Mouse (Mus musculus) lung, postnatal 36 days (tissue): ENCODE results near the gene Spg11.
"Not testable (repeated sequence)": the region's sequence is repeated elsewhere in the genome, so short reads cannot be mapped to it uniquely, and the experiment has no call there.

Experiments
- DNase-seq: peaks from one replicate; pipeline ENCODE4 v3.0.0; 2022; ENCODE audit warnings: mixed read lengths

Gene Spg11

DNA sequence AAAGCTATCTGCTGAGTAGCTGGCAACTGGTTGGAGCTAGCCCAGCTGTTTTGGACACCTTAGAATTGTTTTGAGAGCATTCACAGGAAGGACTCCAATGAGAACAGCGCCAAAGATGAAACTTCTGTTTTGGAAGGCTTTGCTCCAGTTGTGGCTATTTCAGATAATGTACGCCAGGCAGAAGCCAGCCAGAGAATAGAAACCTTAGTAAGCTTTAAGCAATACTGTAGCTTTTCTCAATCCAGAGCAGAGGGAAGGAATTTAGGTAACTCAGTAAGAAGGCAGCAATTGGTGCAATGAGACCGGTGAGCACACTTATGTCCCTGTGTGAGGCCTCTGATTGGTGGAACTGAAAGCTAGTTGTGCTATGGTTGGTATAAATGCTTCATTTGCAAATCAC, 24.9 kb upstream of the Spg11 start:
- no peak for DNase-seq

DNA sequence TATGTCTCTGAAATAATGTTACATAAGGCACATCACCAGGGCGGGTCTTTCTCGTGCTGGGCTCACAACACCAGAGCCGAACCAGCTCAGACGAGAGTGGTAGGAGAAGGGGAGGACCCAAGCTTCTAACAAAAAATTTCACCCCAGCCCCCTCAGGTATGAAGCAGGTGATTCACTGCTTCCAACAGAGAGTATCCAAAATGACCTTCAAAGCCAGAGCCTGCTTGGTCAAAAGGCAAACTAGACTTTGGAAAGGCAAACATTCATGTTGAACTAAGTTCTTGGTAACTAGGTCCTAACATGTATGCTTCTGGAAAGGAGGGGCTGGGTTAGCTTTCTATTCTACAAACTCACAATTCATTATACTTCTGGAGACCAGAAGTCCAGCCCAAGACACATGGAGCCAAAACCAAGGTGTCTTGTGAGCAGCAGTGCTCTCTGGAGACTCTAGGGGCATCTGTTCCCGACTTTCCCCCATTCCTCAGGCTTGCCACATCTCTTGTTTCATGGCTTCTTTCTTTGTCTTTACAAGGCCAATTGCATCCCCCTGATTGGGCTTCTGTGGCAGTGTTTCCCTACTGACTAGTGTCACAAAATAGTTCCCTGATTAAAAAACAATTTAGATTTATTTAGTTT, 23.3 kb upstream of the Spg11 start:
- no peak for DNase-seq

DNA sequence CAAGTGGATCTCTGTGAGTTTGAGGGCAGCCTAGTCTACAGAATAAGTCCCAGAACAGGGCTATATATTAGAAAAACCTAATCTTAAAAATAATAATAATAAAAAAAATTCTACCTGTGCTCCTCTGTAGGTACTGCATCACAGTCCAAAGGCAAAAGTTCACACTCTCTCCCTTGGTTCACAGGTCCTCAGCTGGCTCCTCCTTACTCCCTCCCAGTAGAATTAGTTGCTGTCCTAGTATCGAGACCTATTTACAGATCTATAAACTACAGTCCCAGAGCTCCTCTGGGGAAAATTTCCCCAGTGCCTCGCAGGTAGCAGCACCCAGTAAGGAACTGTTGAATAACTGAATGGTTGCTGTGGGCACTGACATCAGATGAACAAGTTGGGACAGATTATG, 22.6 kb upstream of the Spg11 start:
- no peak for DNase-seq

DNA sequence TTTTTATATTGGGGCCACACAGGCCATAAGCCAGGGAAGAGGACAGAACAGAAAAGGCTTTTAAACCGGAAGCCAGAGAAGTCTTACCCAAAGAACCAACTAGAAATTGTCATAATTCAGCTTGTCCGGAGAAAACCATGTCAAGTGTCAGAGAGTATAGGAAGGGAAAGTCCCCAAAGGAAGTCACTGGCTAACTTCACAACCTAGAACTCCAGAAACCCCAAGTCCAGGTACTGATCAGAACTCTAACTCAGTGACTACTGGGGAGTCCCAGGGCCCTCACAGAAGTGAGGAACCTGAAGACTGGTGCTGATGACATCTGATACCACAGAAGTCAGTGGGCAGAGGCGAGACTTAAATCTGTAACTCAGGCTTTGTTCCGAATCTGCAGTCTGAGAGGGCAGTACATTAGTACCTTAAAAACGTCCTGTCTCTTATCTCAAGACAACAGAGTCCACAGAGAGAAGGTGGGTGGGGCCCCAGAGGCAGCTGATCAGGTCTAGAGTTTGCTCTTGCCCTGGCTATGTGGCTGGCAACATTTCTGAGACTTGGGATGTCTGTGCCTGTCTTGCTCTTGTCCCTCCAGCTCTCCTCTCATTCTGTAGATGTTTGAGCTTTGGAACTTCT, 19.8 kb upstream of the Spg11 start:
- DNase-seq, result no peak

DNA sequence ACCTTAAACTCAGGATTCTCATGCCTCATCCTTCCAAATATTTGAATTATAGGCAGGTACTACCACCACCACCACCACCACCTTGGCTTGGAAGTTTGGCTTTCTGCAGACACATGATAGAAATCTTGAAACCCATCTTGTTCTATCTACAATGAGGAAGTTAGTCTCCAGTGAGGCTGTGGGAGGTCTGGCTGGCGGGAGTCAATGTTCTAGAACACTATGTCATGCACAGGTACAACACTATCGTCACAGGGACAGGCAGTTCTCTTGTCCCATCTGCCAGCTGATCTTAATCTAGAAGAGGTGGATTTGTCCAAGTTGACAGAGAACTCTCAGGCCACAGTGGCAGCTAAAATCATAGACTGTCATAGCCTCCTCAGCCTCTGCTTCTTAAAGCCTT, 14.4 kb upstream of the Spg11 start:
- no peak for DNase-seq

DNA sequence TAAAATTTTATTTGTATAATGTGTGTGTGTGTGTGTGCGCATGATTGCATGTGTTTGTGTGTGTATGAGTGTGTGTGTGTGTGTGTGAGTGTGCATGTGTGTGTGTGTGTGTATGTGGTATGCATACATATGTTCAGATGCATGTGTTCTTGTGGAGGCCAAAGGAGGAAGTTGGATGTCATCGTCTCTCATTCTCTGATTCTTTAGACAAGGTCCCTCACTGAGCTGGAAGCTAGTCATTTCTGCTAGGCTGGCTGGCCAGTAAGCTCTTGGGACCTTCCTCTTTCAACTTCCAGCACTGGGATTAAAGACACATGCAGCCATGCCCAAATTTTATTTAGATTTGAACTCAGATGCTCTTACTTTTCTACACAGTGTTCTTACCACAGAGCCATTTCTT, 13.9 kb upstream of the Spg11 start:
- no peak for DNase-seq

DNA sequence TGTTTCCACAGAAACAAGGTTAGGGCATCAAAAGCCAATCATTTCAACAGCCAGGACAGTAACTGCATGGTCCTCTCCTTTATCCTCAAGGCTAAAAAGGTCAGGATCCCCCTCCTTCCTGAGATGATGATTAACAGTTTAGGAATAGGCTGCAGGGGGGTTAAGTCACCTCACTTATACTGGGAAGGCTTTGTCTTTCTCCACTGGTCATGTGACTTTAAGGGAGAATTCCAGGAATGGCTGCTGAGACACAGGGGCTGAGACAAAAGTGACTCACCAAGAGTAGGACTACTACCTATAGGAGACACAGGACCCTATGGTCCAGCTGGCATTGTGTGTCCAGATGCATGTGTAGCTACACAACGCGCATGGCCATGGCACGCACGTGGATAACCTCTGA, 9.4 kb upstream of the Spg11 start:
- DNase-seq, result no peak

DNA sequence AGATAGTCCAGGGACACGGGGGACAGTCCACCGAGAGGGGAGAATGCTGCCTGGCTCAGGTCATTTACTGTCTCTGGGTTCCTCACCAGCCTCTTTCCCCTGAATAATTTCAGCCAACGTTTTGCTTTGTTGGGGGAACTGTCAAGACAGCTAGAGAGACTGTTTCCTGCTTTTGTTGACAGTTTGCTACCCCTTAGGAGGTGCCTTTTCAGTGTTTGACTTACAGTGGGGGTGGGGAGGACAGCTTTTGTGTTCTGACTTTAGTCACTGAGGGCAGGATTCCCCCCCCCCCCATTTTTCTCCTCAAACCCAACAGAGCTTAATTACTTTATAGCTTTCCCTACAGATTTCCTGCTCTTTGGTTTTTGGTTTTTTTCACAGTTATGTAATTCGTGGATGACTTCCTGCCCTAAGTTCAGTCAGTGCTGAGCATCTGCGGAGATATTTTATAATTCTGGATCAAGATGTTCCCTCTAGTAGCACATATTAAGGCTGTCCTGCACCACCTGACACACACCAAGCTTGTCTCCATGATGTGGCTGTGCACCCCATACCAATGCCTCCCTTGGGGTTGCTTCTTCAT, 8.7 kb upstream of the Spg11 start:
- no peak for DNase-seq

DNA sequence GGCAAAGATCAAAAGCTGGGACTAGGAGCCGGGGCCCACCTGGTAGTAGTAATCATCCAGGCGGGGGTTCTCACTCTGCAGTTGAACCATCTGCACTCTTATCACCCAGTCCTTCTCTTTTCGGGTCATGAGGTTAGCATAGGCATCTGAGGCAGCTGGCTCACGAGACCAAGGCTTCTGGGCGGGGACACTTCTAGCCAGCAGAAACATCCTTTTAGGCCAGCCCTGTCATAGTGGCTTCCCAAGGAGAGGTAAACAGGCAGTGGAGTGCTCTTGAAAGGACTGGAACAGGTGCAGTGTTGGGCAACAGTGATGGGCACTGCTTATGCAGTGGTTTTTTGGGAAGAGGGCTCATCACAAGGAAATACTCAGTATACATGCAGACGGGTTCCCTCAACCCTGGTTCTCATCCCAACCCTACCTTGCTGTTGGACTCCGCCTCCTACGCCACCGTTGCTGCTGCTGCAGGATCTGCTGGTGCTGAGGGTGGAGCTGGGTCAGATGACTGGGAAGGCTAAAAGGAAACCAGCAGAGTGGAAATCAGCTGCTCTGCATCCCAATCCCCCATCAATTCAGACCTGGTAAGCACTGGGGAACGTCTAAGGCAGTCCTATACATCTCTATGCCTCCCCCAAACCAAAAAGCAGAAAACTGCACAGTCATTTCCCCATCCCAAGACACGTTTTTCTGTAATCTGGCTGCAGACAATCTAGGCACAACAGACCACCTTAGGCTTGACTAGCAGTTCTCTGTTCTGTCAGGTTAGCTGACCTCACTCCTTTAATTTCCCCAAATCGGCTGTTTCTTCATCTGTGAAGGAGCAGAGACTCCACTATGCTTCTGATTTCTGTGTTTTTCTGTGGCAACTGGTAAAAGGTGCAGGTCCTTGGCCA, 7.7 kb upstream of the Spg11 start:
- DNase-seq, result no peak

DNA sequence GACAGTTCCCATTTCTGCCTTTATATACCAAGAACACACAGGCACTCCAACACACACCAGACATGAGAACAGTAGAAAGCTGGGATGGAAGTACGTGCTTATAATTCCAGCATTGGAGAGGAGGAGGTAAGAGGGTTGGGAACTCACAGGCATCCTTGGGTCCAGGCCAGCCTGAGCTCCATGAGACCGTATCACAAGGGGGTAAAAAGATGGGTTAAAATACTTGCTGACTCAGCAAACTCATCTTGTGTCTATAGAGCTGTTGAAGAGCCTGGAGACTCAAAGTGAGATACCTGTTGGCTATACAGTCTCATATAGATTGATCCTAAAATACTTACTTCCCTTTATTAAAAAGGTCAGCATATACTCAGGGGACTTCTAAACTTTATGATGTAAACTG, 1.3 kb downstream of the Spg11 start:
- DNase-seq, result no peak

DNA sequence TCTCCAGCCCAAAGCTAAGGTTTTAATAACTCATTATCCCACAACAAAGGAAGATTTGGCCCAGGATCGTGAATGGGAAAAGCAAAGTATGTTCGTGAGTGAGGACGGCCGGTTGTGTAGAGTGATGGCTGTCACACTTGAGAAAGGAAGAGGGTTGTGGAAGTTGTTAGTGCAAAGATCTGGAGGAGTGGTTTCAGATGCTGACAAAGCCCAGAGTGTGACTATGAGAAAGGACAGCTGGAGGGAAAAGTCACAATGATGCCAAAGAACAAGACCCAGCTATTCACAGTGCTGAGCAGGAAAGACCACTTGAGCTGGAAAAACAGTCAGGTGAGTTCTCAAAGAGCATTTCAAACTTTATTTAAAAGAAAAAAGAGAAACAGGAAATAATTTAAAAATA, 8.5 kb downstream of the Spg11 start:
- DNase-seq, result peak; percentile 68

DNA sequence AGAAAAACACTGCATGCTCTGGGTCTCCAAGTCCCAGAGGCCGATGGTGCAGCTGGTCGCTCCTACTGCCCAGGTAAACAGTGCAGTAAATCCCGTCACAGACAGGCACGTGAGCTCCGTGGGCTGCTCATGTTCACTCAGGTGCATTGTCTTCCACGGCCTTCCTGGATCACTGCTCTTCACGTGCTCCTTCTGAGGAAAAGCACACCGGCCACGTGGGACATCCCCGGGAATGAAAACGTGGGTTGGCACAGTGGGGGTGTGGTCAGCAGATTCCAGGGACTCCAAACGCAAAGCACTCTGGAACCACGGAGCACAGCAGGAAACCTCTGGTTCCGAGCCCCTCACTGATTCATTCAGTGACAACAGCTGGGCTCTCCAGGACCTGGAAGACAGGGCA, 10.1 kb downstream of the Spg11 start:
- DNase-seq, result no peak

DNA sequence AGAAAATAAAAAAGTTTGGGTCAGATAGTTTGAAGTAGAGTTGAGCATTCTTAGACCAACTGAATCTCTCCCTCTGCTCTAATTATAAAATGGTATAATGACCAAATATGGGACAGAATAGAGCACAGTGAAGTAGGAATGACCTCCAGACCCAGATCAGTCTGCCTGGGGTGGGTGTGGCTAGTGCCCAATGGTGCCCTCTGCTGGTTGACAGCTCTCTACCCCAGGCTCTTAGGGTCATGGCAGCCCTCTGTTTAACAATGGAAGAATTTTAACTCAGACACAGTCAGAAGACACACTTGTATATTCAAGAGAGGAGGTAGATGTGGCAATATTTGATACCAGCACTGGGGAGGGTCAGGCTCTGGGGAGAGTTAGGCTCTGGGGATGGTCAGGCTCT, 16.1 kb downstream of the Spg11 start:
- peak; percentile 37 for DNase-seq

DNA sequence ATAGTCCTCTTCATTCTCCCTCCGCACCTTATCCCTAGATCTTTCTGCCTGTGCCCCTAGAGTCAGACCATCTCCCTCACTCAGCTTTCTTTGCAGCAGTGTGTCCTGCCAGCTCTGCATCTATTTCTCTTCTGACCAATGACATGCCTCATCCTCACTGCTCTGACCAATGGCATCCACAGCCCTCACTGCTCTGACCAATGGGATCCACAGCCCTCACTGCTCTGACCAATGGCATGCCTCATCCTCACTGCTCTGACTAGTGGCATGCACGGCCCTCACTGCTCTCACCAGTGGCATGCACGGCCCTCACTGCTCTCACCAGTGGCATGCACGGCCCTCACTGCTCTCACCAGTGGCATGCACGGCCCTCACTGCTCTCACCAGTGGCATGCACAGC, 20.5 kb downstream of the Spg11 start:
- not testable (repeated sequence) for DNase-seq

DNA sequence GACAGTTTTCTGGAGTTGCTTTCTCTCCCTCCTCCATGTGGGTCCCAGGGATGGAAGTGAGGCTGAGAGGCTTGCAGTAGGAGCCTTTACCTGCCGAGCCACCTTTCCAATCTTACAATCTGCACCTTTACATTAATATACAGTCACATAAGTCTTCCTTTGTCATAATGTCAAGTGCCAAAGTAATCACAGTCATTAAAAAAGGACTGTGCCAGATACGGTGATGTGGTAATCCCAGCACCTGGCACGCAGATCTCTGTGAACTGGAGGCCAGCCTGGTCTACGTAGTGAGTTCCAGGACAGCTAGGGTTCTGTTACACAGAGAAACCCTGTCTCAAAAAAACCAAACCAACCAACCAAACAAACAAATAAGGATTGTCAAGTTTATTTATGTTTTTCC, 24.3 kb downstream of the Spg11 start:
- DNase-seq, result no peak

DNA sequence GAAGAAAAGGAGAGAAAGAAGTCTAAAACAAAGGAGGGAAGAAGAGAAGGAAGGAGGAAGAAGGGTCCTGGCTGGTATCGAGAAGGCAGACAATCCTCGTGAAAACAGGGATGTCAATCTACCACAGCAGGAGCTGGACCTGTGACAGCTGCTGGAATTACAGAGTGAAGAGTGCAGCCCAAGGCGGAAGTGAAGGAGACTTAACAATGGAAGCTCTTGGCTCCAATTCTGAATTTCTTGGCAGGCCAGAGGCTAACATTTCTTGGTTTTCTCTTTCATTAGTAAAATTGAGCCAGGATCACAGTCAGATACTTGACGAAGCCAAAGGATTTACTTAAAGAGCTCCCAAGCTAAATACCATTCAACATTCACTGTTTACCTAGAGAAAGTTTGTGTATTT, 31.7 kb downstream of the Spg11 start:
- peak; percentile 63 for DNase-seq

DNA sequence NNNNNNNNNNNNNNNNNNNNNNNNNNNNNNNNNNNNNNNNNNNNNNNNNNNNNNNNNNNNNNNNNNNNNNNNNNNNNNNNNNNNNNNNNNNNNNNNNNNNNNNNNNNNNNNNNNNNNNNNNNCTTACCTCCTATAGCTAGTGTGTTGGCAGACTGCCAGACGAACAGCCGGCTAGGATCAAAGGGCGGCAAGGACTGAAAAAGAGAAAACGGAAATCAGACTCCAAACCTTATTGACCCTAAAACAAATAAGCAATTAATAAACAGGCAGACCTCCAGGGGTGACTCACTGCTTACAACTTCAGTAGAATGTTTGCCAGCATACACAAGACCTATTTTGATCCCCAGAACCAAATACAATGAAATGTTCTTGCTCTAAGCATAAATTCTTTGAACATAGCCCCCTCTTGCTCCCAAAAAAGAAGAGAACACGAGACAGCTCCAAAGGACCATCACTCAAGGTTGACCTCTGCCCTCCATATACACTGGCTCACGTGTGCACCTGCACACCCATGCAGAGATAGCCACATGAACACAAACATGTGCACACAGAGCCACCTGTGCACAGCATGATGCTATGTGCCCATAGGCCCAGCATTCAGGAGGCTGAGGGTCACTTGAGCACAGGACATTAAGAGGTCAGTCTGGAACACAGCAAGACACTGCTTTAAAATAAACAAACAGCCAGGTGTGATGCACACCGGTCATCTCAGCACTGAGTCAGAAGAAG, 36.3 kb downstream of the Spg11 start:
- DNase-seq, result peak; percentile 46

DNA sequence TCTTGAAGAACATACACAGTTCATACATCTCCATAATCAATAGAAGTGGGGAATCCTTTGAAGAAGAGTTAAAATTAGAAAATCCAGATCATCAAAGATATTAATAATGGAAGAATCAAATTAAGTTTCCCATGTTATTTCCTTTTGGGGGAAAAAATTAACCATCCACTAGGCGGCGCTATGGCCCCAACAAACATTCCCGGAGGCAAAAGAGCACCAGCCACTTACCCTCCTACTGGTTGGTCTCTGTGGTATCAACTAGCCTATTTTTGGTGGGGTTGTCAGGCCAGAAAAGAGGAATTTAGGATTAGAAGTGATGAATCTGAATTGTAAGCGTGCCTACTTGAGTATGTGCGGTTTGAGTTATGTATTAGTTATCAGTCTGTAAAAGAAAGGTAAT, 48.3 kb downstream of the Spg11 start:
- peak; percentile 83 for DNase-seq

DNA sequence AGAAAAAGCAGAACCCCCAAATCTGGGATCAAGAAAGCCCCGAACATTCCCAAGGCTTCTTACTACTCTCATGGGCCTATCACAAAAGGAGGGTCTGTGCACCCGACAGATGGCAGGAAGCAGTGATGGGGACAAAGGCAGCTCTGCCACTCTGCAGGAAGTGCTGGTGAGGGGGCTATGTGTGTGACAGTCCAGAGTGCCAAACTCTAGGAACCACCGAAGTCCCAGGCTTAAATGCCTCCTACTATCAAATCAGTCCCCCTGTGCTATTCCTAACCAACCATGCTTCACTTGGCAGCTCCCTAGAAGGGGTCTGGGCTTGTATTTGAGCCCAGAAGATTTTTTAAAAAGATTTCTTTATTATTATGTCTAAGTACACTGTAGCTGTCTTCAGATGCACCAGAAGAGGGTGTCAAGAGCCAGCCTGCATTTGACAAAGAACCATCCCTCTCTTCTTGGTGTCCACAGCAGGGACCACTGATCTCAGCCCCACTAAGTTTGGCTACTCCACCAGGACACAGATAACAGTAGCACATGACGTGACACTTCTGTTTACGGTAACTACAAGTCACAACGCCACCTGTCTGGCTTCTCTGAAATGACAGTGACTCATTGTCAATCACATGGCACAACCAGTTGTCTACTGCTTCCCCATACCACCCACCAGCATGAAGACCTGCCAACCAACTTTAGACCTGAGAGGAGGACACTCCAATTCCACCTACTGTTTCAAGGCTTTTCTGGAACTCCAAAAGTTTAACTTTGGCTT, 48.9 kb downstream of the Spg11 start:
- DNase-seq, result no peak

DNA sequence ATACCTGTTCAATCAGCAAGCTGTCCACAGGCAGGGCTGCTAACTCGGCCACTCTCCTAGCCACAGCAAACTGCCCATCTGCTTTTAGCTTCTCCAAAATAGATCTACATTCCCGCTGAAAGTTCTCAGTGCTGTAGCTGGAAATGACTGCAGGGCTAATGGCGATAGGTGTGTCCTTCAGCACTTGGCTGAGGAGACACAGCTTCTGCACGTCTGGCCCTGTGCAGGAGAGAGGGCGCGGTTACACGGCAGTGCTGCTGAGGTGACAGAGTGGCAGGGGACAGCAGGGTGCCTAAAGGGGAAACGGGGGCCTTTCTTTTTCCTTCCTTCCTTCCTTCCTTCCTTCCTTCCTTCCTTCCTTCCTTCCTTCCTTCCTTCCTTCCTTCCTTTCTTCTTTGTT, 51.9 kb downstream of the Spg11 start:
- DNase-seq, result no peak

DNA sequence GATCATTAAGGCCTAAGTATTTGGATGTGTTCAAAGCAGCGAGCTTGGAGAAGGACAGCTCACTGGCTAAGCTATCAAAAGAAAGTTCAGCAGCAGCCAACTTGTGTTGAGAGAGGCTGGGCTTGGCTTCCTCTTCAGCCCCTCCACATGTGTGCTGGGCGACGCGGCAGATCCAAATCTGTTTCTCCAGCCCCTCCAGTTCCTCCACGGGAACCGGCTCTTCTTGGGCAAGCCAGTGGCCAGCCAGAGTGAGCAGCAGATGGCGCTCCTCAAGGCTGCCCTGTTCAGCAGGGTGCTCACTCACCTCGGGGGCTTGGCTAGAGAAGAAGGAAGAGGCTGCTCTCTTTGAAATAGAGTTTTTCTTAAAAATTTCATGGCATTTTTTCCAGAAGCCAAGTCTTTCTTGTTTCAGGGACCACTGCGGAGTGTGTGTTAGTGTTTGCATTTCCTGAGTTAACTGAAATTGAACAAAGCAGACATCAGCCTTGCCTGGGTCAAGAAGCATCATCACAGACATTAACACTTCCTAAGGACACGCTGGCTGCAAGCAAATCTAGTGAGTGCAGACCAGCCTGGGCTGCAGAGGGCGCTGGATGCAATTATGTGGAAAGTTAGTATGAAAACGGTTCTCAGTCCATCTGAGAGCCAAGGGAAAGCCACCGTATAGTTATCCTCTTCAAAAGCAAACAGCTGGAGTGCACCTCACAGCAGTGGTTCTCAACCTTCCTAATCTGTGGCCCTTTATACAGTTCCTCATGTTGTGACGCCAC, 52.8 kb downstream of the Spg11 start:
- peak; percentile 9 for DNase-seq
